Mouse (Mus musculus): ENCODE results near the gene Gm15217. TPM values are rescaled to one million over a fixed set of nuclear protein-coding genes. Genes with fewer than 3 reads are reported as not detected.

Gm15217 gene
- polyA plus RNA-seq, 1 experiment from 2014 or later = not detected

DNA sequence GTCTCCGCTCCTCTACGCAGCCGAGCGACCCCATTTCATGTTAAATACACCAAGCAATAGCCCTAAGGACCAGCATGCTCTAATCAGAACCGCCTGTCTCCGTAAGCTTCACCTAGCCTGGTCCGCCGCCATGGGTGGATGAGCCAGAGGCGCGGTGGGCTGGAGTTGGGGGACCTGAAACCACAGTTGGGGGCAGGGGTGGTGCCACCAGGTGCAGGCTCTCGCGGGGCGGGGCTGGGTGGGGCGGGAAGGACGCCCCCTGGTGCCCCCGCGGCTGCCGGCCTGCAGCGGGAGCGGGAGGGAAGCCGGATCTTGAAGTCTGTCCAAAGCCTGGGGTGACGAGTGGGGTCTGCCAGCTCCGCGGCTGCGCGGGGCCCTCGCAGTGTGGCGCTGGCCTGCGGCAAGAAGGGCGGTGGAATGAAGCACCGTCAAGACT lies 1.1 kb downstream of the Gm15217 start:
- Histone ChIP-seq H3K36me3 (ENCODE audit: control insufficient read depth, insufficient read depth, low read length) (0 out of 2 replicates have a peak, but pooled peaks cover 3% of the 10 kb centered on the region), H3K9ac (ENCODE audit: low read depth, low read length) (peak overlapping the region; percentile 65), H3K27me3 (ENCODE audit: control insufficient read depth, insufficient read depth, low read length) (peaks cover 10% of the 10 kb centered on the region), H3K4me1 (ENCODE audit: control insufficient read depth, insufficient read depth, low read length) (peaks cover 9% of the 10 kb centered on the region), H3K4me2 (peak overlapping the region; percentile 78), H3K27ac (ENCODE audit: low read depth, low read length) (no peak overlapping the region), H3K4me3 (ENCODE audit: low read depth, low read length) (peak overlapping the region; percentile 43), H3K9me3 (replicated peaks; ENCODE audit: control insufficient read depth, low read length) (no peaks in the 10 kb centered on the region)
- 9% methylated on average over 31 of the region's 31 CpGs for WGBS (ENCODE audit: insufficient replicate concordance)
- ATAC-seq (replicated peaks; ENCODE audit: insufficient number of reproducible peaks, low FRiP score, low TSS enrichment) = no peak

DNA sequence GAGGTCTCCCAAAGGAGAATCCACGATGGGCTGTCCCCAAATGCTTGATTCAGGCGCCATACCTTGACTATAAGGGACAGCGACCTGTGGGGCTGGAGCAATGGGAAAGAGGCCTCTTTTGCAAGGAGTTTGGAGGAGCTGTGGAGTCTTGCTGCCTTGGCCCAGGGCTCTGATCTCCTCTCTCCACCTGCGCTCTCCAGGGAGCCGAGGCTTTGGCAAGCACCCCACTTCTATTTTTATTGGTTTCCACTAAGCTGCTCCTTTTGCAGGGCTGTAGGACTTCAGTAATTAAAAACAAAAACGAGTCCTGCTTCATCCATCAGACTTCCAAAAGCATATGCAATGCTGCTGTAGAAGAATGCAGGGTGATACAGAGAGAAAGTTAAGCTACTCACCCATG lies 2.2 kb downstream of the Gm15217 start:
- Histone ChIP-seq H3K4me1 (ENCODE audit: control insufficient read depth, insufficient read depth, low read length) (peaks cover 9% of the 10 kb centered on the region), H3K9me3 (replicated peaks; ENCODE audit: control insufficient read depth, low read length) (no peaks in the 10 kb centered on the region), H3K27me3 (ENCODE audit: control insufficient read depth, insufficient read depth, low read length) (peaks cover 10% of the 10 kb centered on the region), H3K36me3 (ENCODE audit: control insufficient read depth, insufficient read depth, low read length) (0 out of 2 replicates have a peak, but pooled peaks cover 3% of the 10 kb centered on the region), H3K4me2 (no peak overlapping the region), H3K4me3 (ENCODE audit: low read depth, low read length) (no peak overlapping the region), H3K9ac (ENCODE audit: low read depth, low read length) (no peak overlapping the region), H3K27ac (ENCODE audit: low read depth, low read length) (no peak overlapping the region)
- WGBS (ENCODE audit: insufficient replicate concordance) = 44% methylated on average over 6 of the region's 6 CpGs
- ATAC-seq (replicated peaks; ENCODE audit: insufficient number of reproducible peaks, low FRiP score, low TSS enrichment) = no peak

DNA sequence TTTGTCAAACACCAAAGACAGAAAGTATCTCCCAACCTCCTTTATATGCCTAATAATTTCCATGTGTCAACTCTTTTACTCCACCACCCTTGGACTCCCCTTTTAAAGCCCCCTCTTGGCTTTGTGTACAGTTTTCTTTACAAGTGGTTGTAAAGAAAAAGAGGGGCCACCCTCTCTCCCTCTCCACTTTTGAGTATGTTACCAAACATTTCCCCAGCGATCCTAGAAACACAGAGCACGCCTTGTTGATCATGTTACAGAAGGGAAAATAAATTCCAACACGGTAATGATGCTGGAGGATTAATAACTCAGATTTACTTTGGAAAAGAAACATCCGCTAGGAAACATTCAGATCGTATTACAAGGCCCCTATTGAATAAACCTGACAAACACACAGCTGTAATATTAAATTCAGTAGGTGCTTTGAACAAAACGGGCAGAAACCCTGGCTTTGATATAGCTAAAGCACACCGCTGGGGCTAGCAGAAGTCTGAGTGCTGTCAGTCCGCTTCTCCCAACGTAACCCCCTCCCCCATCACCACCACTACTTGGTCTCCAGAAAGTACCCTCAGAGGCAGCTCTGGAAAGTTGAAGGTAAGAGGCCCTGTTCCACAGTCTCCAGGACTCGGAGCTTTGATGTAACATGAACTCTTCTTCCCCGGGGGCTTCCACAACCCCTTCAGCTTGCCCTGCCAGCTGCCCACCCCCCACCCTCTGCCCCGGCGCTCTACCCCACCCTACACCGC lies 5.9 kb downstream of the Gm15217 start:
- ATAC-seq (replicated peaks; ENCODE audit: insufficient number of reproducible peaks, low FRiP score, low TSS enrichment) = no peak

DNA sequence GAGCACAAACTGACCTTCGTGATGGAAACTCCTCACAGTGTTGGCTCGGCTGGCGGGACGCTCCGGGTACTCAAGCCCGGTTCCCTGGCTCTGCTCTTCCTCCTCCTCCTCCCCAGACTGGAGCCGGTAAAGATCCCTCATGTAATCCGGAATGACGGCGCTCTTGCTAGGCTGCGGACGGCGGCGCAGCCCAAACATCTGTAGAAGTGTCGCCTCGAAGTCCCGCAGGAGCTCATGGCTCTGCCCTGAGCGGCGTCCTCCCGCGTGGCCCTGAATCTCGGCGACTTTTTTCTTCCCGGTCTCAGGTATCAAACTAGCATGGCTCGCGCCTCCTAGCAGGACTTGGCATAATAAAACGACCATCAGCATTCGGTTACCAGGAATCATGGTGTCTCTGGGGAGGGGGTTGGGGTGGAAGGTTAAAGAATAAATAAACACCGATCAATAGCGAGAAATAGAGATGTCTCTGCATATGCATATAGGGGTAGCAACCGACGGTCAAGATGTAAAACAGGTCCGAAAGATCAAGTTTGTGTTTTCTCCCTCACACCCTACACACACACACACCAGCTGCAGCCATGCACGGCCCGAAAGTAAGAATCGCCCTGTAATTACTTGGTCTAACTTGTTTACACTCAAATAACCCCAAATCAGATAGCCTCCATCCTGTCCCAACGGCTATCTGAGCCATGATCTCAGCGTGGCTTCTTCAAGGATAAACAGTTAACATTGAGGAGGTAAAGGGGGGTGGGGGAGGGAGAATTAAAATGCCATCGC lies 6.7 kb downstream of the Gm15217 start:
- H3K4me2 ChIP-seq = peak overlapping the region; percentile 78
- peak overlapping the region; percentile 65 for H3K9ac ChIP-seq (ENCODE audit: low read depth, low read length)
- H3K4me3 ChIP-seq (ENCODE audit: low read depth, low read length) = peak overlapping the region; percentile 64
- H3K27me3 ChIP-seq (ENCODE audit: control insufficient read depth, insufficient read depth, low read length) = peaks cover 19% of the 10 kb centered on the region
- ATAC-seq (replicated peaks; ENCODE audit: insufficient number of reproducible peaks, low FRiP score, low TSS enrichment) = no peak
- H3K36me3 ChIP-seq (ENCODE audit: control insufficient read depth, insufficient read depth, low read length) = 0 out of 2 replicates have a peak, but pooled peaks cover 3% of the 10 kb centered on the region
- H3K9me3 ChIP-seq (replicated peaks; ENCODE audit: control insufficient read depth, low read length) = no peaks in the 10 kb centered on the region
- peaks cover 10% of the 10 kb centered on the region for H3K4me1 ChIP-seq (ENCODE audit: control insufficient read depth, insufficient read depth, low read length)
- H3K27ac ChIP-seq (ENCODE audit: low read depth, low read length) = peak overlapping the region; percentile 74
- WGBS (ENCODE audit: insufficient replicate concordance) = 1% methylated on average over 39 of the region's 39 CpGs

More for the DNA sequence above, 5.9 kb downstream of the Gm15217 start:
- H3K27ac ChIP-seq (ENCODE audit: low read depth, low read length) = peak overlapping the region; percentile 32
- peak overlapping the region; percentile 78 for H3K4me2 ChIP-seq
- 0 out of 2 replicates have a peak, but pooled peaks cover 3% of the 10 kb centered on the region for H3K36me3 ChIP-seq (ENCODE audit: control insufficient read depth, insufficient read depth, low read length)
- H3K27me3 ChIP-seq (ENCODE audit: control insufficient read depth, insufficient read depth, low read length) = peaks cover 15% of the 10 kb centered on the region
- peak overlapping the region; percentile 64 for H3K4me3 ChIP-seq (ENCODE audit: low read depth, low read length)
- no peaks in the 10 kb centered on the region for H3K9me3 ChIP-seq (replicated peaks; ENCODE audit: control insufficient read depth, low read length)
- 17% methylated on average over 14 of the region's 14 CpGs for WGBS (ENCODE audit: insufficient replicate concordance)
- peaks cover 8% of the 10 kb centered on the region for H3K4me1 ChIP-seq (ENCODE audit: control insufficient read depth, insufficient read depth, low read length)
- peak overlapping the region; percentile 65 for H3K9ac ChIP-seq (ENCODE audit: low read depth, low read length)

DNA sequence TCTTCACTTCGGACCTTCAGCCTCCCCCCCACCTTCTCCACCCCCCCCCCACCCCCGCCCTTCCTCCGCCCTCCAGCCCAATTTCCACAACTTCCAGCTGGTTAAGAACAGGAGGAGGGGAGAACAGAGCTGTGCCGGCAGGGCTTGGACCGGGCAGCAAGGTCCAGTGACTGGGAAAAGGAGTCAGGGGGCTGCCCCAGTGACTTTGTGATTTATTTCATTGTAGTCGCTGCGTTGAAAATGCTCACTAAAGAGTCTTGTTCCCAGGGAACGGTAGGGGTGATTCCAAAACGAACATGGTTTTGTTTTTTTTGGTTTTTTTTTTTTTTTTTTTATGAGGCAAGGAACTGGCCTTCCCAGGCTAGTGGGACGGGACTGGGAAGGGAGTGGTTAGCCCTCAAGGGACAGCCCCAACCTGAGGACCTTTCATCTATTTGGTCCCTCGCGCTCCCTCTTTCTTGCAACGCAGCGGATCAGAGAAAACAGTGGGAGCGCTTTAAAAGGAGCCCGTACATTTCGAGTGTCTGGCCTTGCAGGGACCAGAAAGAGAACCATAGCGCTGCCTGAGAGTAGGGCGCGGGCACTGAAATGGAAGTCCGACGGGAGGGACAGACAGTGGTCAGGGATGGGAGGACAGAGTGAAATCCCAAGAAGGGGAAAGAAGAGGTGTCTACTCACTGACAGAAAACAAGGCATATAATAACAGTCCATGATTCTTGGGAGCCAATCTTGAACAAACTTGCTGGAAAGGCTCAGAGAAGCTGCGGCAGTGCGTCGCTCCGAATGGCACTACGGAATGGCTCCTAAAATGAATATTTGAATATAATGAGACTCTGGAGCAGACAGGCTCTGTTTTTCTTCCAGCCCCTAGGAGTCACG lies 7.5 kb downstream of the Gm15217 start:
- Histone ChIP-seq H3K27ac (ENCODE audit: low read depth, low read length) (peak overlapping the region; percentile 74), H3K36me3 (ENCODE audit: control insufficient read depth, insufficient read depth, low read length) (0 out of 2 replicates have a peak, but pooled peaks cover 3% of the 10 kb centered on the region), H3K4me3 (ENCODE audit: low read depth, low read length) (peak overlapping the region; percentile 64), H3K27me3 (ENCODE audit: control insufficient read depth, insufficient read depth, low read length) (peaks cover 22% of the 10 kb centered on the region), H3K9me3 (replicated peaks; ENCODE audit: control insufficient read depth, low read length) (no peaks in the 10 kb centered on the region), H3K4me1 (ENCODE audit: control insufficient read depth, insufficient read depth, low read length) (peaks cover 7% of the 10 kb centered on the region), H3K4me2 (peak overlapping the region; percentile 78), H3K9ac (ENCODE audit: low read depth, low read length) (peak overlapping the region; percentile 62)
- under 1% methylated on average over 26 of the region's 28 CpGs for WGBS (ENCODE audit: insufficient replicate concordance)
- no peak for ATAC-seq (replicated peaks; ENCODE audit: insufficient number of reproducible peaks, low FRiP score, low TSS enrichment)

DNA sequence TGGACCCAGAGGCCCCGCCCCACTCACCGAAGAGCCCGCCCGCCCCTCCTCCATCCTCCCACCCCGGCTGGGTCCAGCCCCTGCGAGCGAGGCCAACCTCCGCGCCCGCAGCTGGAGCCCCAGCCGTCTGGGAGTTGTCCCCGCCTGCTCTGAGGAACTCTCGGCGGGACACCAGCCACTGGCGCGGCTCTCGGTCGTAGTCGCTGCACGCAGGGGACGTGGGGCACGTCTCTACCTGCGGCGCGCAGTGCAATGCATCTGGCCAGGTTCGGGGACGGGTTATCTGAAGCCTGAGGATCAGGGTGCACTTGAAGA lies 8.1 kb downstream of the Gm15217 start:
- Histone ChIP-seq H3K4me1 (ENCODE audit: control insufficient read depth, insufficient read depth, low read length) (peaks cover 7% of the 10 kb centered on the region), H3K4me2 (peak overlapping the region; percentile 78), H3K27ac (ENCODE audit: low read depth, low read length) (peak overlapping the region; percentile 89), H3K36me3 (ENCODE audit: control insufficient read depth, insufficient read depth, low read length) (0 out of 2 replicates have a peak, but pooled peaks cover 3% of the 10 kb centered on the region), H3K27me3 (ENCODE audit: control insufficient read depth, insufficient read depth, low read length) (peaks cover 22% of the 10 kb centered on the region), H3K4me3 (ENCODE audit: low read depth, low read length) (peak overlapping the region; percentile 64), H3K9ac (ENCODE audit: low read depth, low read length) (peak overlapping the region; percentile 78), H3K9me3 (replicated peaks; ENCODE audit: control insufficient read depth, low read length) (no peaks in the 10 kb centered on the region)
- WGBS (ENCODE audit: insufficient replicate concordance) = 0% methylated on average over 27 of the region's 27 CpGs
- peak; percentile 71 for ATAC-seq (replicated peaks; ENCODE audit: insufficient number of reproducible peaks, low FRiP score, low TSS enrichment)

DNA sequence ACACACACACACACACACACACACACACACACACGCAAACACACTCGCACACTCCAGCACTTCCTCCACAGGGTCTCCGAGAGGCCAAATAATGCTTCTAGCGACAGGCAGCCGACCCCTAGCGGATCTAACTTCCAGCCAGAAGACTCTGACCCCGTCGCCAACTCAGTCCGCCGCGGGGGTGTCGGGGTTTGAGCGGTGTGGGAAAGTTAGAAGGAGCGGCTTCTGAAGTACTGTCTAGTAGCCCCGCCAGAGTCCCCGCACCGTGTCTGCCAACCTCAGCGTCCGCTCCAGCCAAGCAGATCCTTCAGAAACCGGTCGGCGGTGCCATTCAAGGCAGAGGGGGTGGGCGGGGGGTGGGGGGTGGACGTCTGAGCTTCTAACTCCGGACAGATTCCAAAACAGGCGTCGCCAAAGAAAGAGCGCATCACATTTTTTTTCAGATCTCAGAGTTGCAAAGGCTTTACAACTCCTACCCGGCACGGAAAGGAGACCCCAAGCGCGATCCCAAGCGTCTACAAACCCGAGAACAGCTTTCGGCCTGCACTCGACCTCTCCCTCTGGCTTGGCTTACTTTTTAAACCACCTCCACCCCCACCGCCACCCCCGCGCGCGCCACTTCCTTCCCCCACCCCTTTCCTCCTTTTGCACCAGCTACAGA lies 8.7 kb downstream of the Gm15217 start:
- peak; percentile 5; the same call in 1 of the 2 replicates for ATAC-seq (replicated peaks; ENCODE audit: insufficient number of reproducible peaks, low FRiP score, low TSS enrichment)
- H3K4me2 ChIP-seq = peak overlapping the region; percentile 78
- H3K4me1 ChIP-seq (ENCODE audit: control insufficient read depth, insufficient read depth, low read length) = peaks cover 7% of the 10 kb centered on the region
- H3K27me3 ChIP-seq (ENCODE audit: control insufficient read depth, insufficient read depth, low read length) = peaks cover 22% of the 10 kb centered on the region
- no peaks in the 10 kb centered on the region for H3K9me3 ChIP-seq (replicated peaks; ENCODE audit: control insufficient read depth, low read length)
- peak overlapping the region; percentile 89 for H3K27ac ChIP-seq (ENCODE audit: low read depth, low read length)
- WGBS (ENCODE audit: insufficient replicate concordance) = under 1% methylated on average over 40 of the region's 41 CpGs
- peak overlapping the region; percentile 78 for H3K9ac ChIP-seq (ENCODE audit: low read depth, low read length)
- H3K4me3 ChIP-seq (ENCODE audit: low read depth, low read length) = peak overlapping the region; percentile 64
- 0 out of 2 replicates have a peak, but pooled peaks cover 2% of the 10 kb centered on the region for H3K36me3 ChIP-seq (ENCODE audit: control insufficient read depth, insufficient read depth, low read length)
